Comparison of ENCODE assay signal across 9 mouse cellular contexts in genomic region chr9:63613569-63613968, GRCm38 (mm10). TPM values are rescaled to one million over a fixed set of nuclear protein-coding genes. Genes with fewer than 3 reads are reported as not detected.
DNase-seq lines count a peak whose midpoint lies in the region; ATAC-seq and TF ChIP-seq lines count a peak whose summit lies in the region.
"Had no signal": no experiment of that assay in that cellular context is flagged by ENCODE, and none has a peak within 500 bp of the region (broad histone marks: within the 10 kb centered on the region; RNA-seq: fewer than 3 reads in every experiment).

No protein-coding gene starts in this region.

- ATAC-seq in kidney, embryonic 15.5 days (replicated peaks; ENCODE audit: low FRiP score), result no peak
- peak; percentile 37 for ATAC-seq in embryonic facial prominence, embryonic 14.5 days (ENCODE audit: low read depth)
- no peak for ATAC-seq in liver, embryonic 15.5 days (ENCODE audit: insufficient read depth)
- no peak for ATAC-seq in inflammation-experienced regulatory T-cells, adult 6 months

- H3K36me3 ChIP-seq in kidney, adult 2 months (ENCODE audit: control insufficient read depth, insufficient read depth, low read length), result no peaks in the 10 kb centered on the region
- H3K36me3 ChIP-seq in kidney, embryonic 15.5 days, result peaks cover 20% of the 10 kb centered on the region
- peaks cover 18% of the 10 kb centered on the region for H3K36me3 ChIP-seq in embryonic facial prominence, embryonic 14.5 days (ENCODE audit: control insufficient read depth, insufficient read depth, low read length)
- peaks cover 19% of the 10 kb centered on the region for H3K36me3 ChIP-seq in liver, embryonic 15.5 days (replicated peaks)

- 7% methylated on average over 1 of the region's 1 CpGs for WGBS in kidney, adult 2 months
- 50% methylated on average over 1 of the region's 1 CpGs for WGBS in kidney, embryonic 15.5 days
- 11% methylated on average over 1 of the region's 1 CpGs for WGBS in embryonic facial prominence, embryonic 14.5 days
- 11% methylated on average over 1 of the region's 1 CpGs for WGBS in liver, embryonic 15.5 days (ENCODE audit: insufficient replicate concordance)

- DNase-seq in kidney, adult 2 months, result peak; percentile 62
- DNase-seq in A20 (ENCODE audit: low read depth, low spot score), result peak; percentile 73
- peak; percentile 39 for DNase-seq in embryonic facial prominence, embryonic 14.5 days (ENCODE audit: low spot score)
- no peak for DNase-seq in right cerebral cortex, postnatal 25 days
- DNase-seq in adrenal gland, adult 8-10 months, result no peak
- DNase-seq: thymus, adult 2 months had no signal

- no peaks in the 10 kb centered on the region for H3K27me3 ChIP-seq in kidney, adult 2 months (replicated peaks; ENCODE audit: control insufficient read depth, insufficient read depth, low read length)
- H3K27me3 ChIP-seq in kidney, embryonic 15.5 days, result no peaks in the 10 kb centered on the region
- H3K27me3 ChIP-seq in embryonic facial prominence, embryonic 14.5 days (replicated peaks; ENCODE audit: control insufficient read depth, insufficient read depth, low read length), result no peaks in the 10 kb centered on the region
- H3K27me3 ChIP-seq in liver, embryonic 15.5 days, result no peaks in the 10 kb centered on the region

- H3K9me3 ChIP-seq in kidney, embryonic 15.5 days (replicated peaks), result no peaks in the 10 kb centered on the region
- no peaks in the 10 kb centered on the region for H3K9me3 ChIP-seq in embryonic facial prominence, embryonic 14.5 days (ENCODE audit: control insufficient read depth, low read length)
- H3K9me3 ChIP-seq in liver, embryonic 15.5 days (replicated peaks), result no peaks in the 10 kb centered on the region

- peaks cover 38% of the 10 kb centered on the region for H3K4me1 ChIP-seq in kidney, adult 2 months (ENCODE audit: control insufficient read depth, insufficient read depth, low read length)
- peaks cover 47% of the 10 kb centered on the region for H3K4me1 ChIP-seq in kidney, embryonic 15.5 days
- peaks cover 57% of the 10 kb centered on the region for H3K4me1 ChIP-seq in embryonic facial prominence, embryonic 14.5 days (ENCODE audit: control insufficient read depth, insufficient read depth, low read length)
- H3K4me1 ChIP-seq in liver, embryonic 15.5 days (replicated peaks), result peaks cover 41% of the 10 kb centered on the region

- TF ChIP-seq POLR2A in kidney, adult 2 months (IDR thresholded peaks at IDR 0.05; ENCODE audit: low read depth, low read length), result no peak

- H3K4me2 ChIP-seq in kidney, embryonic 15.5 days, result no peak overlapping the region
- H3K4me2 ChIP-seq in embryonic facial prominence, embryonic 14.5 days (ENCODE audit: low read depth, low read length), result peak overlapping the region; percentile 35
- H3K4me2 ChIP-seq in liver, embryonic 15.5 days, result no peak overlapping the region

- no peak overlapping the region for H3K9ac ChIP-seq in kidney, embryonic 15.5 days
- H3K9ac ChIP-seq in embryonic facial prominence, embryonic 14.5 days (ENCODE audit: low read depth, low read length), result no peak overlapping the region
- H3K9ac ChIP-seq in liver, embryonic 15.5 days, result no peak overlapping the region

- no peak for TF ChIP-seq CTCF in kidney, adult 2 months (conservative IDR thresholded peaks at IDR 0.05; ENCODE audit: insufficient read depth, insufficient read length, low read depth, low read length)

- H3K4me3 ChIP-seq in kidney, adult 2 months (ENCODE audit: insufficient read depth, low read depth, low read length), result no peak overlapping the region
- H3K4me3 ChIP-seq in kidney, embryonic 15.5 days (replicated peaks), result no peak overlapping the region
- no peak overlapping the region for H3K4me3 ChIP-seq in embryonic facial prominence, embryonic 14.5 days (ENCODE audit: low read depth, low read length)
- H3K4me3 ChIP-seq in liver, embryonic 15.5 days (replicated peaks), result no peak overlapping the region

- peak overlapping the region; percentile 34; the same call in 1 of the 2 replicates for H3K27ac ChIP-seq in kidney, adult 2 months (ENCODE audit: insufficient read depth, low read depth, low read length)
- H3K27ac ChIP-seq in kidney, embryonic 15.5 days, result no peak overlapping the region
- peak overlapping the region; percentile 69 for H3K27ac ChIP-seq in embryonic facial prominence, embryonic 14.5 days (replicated peaks; ENCODE audit: low read depth, low read length)
- peak overlapping the region; percentile 26; the same call in 1 of the 2 replicates for H3K27ac ChIP-seq in liver, embryonic 15.5 days (replicated peaks)

RNA-seq across cellular contexts. Expression of gene Aagab, which starts 11.1 kb away (rescaled TPM):
- polyA plus RNA-seq in kidney, adult 2 months (2012; rRNA removed), result 15.7 and 18.3 TPM in 2 replicates
- polyA plus RNA-seq in kidney, embryonic 15.5 days (2015; fragmentation: Nextera tagmentation; extraction: Ambion mirVana), result 32.7 and 33.3 TPM in 2 replicates
- 26.2 and 27.4 TPM in 2 replicates for polyA plus RNA-seq in embryonic facial prominence, embryonic 14.5 days (2014; fragmentation: Nextera tagmentation; extraction: Ambion mirVana)
- polyA plus RNA-seq in liver, embryonic 15.5 days (2015; fragmentation: Nextera tagmentation; extraction: Ambion mirVana), result 14.9 and 15.6 TPM in 2 replicates
- 10 to 100 TPM; 31.0 to 49.0 (median 47.8) TPM for polyA plus RNA-seq in inflammation-experienced regulatory T-cells, adult 6 months (2017; shearing (Covaris generic))
- total RNA-seq in adrenal gland, adult 8-10 months (2022), result 10 to 100 TPM; 32.4 to 41.5 (median 36.8) TPM

RNA-seq across cellular contexts. Expression of gene Iqch, which starts 11.3 kb away (rescaled TPM):
- polyA plus RNA-seq in kidney, adult 2 months (2012; rRNA removed), result 0.04 and 0.06 TPM in 2 replicates
- 0.04 TPM in 1 of 2 replicates, not detected in the other for polyA plus RNA-seq in kidney, embryonic 15.5 days (2015; fragmentation: Nextera tagmentation; extraction: Ambion mirVana)
- polyA plus RNA-seq in embryonic facial prominence, embryonic 14.5 days (2014; fragmentation: Nextera tagmentation; extraction: Ambion mirVana), result 0.22 and 0.25 TPM in 2 replicates
- 0.03 TPM in 1 of 2 replicates, not detected in the other for polyA plus RNA-seq in liver, embryonic 15.5 days (2015; fragmentation: Nextera tagmentation; extraction: Ambion mirVana)
- polyA plus RNA-seq in inflammation-experienced regulatory T-cells, adult 6 months (2017; shearing (Covaris generic)), result not detected
- total RNA-seq in adrenal gland, adult 8-10 months (2022), result under 1 TPM; 0.07 to 0.12 (median 0.10) TPM

Comparison
In these comparisons a context has a peak if more than half of its experiments do, and no peak if none do; other contexts are left out.
1. DNase-seq: peak in kidney, adult 2 months (single experiment), A20 (single experiment) and embryonic facial prominence, embryonic 14.5 days (single experiment); none in right cerebral cortex, postnatal 25 days (single experiment) and adrenal gland, adult 8-10 months (single experiment).